Mouse (Mus musculus) left cerebral cortex, postnatal 25 days (tissue): ENCODE measurements around the gene Chst8. TPM values are rescaled to one million over a fixed set of nuclear protein-coding genes. Genes with fewer than 3 reads are reported as not detected.

Source experiments
- DNase-seq, 2 experiments: peaks; one replicate each; pipeline ENCODE4 v3.0.0; 2022; ENCODE audit warnings: low spot score in 2 of 2, mixed read lengths in 1 of 2
- intact Hi-C: fragments of 180-260 bp; cut with DNase I; formaldehyde crosslinking; loops from one replicate; pipeline ENCODE4 v1.15.1; 2025
- total RNA-seq, 2 experiments: library from RNA; stranded (reverse); gene quantifications; 2 replicates each; pipeline ENCODE4 v1.2.3; 2021

Gene Chst8
- total RNA-seq, 2 experiments from 2014 or later = 15.7 to 27.5 TPM

DNA sequence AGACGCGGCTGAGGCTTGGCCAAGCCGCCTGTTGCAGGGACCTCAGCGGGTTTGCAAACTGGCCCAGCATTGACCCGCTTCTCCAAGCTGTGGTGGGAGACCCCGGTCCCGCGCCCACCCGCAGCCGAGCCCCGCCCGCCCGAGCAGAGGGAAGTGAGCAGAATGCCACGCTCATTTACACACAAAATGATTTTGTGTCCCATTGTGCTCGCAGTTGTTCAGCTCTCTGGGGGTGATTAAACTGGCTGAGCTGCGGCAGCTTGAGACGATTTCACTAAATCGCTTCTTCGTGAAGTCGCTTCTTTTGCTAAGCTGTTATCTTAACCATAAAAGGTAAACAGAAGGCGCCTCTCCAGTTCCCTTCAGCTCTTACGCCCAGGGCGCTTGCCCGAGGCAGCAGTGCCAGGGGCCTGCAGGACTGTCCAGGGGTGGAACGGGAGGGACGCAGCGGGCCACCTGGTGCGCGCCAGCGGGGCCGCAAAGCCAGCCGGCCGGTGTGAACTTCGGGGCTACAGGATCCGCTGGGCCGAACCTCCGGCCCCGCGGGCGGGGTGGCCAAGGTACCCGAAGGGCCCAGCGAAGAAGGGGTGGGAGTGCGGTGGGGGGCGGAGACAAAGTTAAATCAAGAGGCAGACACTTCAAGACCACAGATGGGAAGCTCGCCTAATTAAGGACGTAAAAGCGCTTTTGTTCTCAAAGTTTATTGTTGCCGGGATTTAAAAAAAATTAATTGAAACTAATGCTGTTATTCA lies 159.6 kb downstream of the Chst8 start:
- DNase-seq = peak in 1 of 2 experiments; percentile 23
- intact Hi-C loops = loop anchor here (5.0 kb wide), 1 partner anchor 61 kb away; no protein-coding TSS in a partner anchor

DNA sequence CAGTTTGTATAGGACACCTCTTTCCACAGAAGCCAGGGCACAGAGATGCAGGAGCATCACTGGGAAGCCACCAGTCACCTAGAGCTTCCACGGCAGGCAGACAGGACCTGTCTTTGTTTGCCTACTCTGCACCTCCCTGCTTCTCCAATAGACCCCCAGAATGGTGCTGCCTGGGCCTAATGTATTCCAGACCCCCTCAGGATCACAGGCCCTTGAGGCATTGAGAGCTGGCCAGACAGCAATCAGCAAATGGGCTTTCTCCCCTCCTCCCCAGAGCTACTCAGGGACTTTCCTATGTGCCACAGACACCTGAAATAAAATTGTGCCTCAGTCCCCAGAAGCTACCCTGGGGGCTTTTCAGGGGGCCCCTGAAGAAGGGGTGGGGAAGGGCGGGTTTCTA lies 161.1 kb downstream of the Chst8 start:
- intact Hi-C loops = loop anchor here (5.0 kb wide), 1 partner anchor 59 kb away; no protein-coding TSS in a partner anchor
- no peak for DNase-seq

DNA sequence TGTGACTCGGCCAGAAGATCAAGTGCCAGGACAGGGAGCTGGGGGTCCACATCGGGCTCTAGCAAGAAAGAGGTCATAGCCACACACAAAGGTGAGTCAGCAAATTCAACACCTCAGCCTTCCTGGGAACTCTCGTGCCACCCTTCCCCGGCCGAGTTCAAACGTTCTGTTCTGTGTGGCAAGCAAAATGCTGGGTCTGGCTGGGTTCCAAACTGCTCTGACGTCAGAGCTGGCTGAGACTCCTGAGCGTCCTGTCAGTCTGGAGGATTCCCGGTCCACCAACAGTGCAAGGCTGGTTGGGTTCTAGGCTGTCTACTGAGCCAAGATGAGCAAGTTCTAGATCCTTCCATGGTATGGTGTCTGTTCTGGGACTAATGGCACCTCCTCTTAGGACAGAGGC lies 165.5 kb downstream of the Chst8 start:
- intact Hi-C loops = no loop called here
- peak; percentile 17 to 41 for DNase-seq

DNA sequence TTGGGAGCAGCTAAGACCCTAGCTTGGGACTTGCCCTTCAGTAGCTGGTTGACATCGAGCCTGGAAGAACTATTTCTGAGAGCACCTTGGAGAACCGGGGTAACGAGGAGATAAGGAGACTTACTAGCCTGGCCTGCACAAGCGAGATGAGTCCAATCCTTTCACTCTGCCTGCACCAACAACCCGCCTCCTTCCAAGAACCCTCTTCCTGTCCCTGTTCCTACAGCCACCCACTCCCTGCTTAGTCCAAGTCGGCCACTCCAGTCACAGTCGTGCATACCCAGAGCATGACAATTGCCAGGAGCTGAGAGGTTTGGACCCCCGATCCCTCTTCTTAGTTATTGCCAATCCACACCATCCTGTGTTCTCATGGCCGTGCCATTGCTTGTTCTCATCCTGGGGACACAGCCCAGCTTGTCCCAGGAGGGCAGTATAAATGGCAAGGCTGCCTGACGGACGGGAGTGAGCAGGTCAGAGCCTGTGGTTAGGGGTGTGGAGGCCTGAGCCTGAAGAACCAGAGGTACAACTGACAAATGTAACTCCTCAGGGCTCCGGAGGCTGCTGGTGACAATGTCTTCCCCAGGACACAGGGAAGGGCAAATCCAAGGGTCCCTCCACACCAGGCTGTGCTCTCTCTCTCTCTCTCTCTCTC lies 166.2 kb downstream of the Chst8 start:
- peak in 1 of 2 experiments; percentile 23 for DNase-seq
- intact Hi-C loops = no loop called here

DNA sequence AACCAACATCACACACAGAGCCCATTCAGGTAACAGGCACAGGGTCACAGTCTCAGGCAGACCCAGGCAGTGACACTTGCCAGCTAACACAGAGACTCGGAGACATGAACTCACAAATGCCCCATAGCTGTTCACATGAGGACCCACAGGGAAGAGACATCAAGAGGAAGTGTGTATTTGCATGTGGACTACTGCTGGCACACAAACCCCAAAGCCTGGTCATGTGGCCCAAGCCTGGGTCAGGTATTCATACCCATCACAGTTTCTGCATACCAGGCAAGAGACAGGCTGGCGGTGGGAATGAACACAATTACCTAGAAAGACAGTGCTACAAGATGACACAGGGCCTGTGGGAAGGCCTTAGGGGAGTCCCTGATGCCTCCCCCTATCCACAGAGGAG lies 166.9 kb downstream of the Chst8 start:
- DNase-seq = no peak
- intact Hi-C loops = no loop called here

DNA sequence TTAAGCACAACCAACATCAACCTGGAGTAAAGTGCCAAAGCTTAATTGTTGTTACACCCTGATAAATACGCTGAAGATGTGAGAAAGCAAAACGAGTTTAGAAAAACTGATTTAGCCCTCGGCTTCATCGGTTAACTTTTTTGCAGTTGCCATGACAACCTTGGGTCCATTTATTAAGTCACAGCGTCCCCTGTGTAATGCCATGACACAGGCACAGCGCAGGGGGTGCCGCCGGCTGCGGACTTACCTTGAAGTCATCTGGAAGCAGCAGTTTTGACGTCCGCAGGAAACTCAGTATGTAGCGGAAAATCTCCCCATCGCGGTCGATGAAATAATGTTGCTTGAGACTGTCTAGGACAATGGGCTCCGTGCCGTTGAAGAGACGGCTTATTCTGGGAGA lies 167.9 kb downstream of the Chst8 start:
- no peak for DNase-seq
- intact Hi-C loops = no loop called here

DNA sequence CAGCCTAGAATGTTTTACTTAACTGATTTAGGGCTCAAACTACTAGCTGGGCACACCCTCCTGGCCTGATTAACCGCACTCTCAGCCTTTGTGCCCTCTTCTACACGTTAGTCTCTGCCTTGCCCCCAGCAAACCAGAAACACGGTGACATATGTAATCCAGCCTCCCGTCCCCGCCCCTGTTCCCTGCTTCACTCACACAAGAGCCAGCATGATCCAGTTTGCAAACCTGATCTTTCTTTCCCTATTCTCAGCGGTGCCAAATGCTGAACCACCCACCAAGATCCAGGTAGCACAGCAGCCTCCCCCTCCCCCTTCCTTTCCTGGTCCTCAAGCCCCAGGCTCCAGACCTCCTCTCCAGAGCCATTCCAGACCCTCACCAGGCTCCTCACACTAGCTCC lies 169.2 kb downstream of the Chst8 start:
- DNase-seq = no peak
- intact Hi-C loops = no loop called here

DNA sequence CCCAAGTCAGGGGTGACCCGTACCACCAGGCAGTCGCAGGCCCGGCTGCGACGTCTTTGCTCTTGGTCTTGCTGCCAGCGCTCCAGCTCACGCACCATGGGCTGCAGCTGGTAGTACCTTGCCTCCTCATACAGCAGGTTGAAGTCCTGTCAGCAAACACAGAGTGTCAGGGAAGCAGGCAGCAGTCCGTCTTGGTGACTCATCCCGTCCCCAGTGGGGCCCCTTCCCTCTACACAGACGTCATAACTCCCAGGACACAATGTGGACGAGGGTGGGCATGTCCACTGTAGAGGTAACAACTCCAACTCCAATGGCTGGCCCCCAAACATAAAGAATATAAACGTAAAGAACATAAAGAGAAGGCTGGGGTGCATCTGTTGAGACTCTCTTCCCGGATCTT lies 170.5 kb downstream of the Chst8 start:
- intact Hi-C loops = no loop called here
- DNase-seq = no peak

DNA sequence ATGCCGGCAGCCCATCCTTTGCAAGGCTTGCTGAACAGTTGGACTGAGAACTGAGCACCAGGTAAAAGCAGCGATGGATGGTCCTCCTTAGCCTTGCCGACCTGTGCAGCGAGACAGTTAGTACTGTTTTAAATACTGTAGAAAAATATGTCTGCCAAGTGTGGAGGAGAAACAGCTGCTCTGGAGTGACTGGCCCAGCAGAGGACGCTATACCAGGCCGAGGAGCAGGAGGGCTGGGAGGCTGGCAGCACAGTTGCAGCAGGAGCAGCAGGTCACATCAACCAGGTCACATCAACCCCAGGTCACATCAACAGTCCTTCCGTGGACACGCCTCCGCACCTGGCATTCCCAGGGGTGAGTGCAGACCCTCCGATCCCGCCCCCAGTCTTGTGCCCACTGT lies 172.7 kb downstream of the Chst8 start:
- intact Hi-C loops = no loop called here
- DNase-seq = no peak

DNA sequence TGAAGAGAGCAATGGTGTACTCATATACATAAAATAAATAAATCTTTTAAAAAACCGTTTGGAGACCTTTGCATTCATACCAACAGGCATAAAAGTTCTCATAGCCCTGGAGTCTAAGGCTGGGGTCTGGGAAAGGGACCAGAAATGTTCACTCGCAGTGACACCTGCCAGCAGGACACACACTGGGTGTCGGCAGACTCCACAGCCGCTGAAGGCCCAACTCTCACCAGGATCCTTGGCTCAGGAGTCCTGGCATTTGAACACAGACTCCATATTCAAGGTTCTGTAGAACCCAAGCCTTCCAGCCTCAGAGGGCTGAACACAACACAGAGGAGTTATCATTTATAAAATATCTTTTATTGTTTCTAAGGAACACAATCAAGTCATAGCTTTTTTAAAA lies 175.8 kb downstream of the Chst8 start:
- DNase-seq = no peak
- intact Hi-C loops = no loop called here

DNA sequence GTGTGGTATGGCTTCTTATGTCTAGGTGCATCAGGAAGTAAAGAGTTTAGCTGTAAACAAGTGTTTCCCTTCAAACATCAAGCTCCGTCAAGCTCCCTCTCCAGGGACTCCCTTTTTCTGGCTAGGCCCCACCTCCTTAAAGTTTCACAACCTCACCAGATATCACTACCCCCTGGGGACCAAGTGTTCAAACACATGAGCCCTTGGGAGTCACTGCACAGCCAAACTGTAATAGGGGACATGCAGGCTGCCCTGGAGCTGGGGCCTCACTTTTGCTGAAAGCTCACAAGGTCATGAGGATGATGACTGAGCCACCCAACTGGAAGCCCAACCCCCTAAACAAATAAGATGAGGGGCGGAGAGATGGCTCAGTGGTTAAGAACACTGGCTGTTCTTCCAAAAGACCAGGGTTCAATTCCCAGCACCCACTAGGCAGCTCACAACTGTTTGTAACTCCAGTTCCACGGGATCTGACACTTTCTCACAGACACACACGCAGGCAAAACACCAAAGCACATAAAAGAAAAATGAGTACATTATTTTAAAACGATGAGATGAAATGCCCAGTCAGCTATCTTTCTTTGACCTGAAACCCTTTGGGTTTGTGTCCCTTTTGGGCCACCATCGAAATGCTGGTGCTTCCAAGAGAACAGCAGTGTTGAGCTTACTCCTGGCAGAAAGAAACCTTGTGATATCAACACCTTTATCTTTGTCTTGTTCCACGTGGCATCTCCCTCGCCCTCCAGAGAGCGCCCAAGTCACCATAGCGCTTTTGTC lies 179.4 kb downstream of the Chst8 start:
- no peak for DNase-seq
- intact Hi-C loops = no loop called here

DNA sequence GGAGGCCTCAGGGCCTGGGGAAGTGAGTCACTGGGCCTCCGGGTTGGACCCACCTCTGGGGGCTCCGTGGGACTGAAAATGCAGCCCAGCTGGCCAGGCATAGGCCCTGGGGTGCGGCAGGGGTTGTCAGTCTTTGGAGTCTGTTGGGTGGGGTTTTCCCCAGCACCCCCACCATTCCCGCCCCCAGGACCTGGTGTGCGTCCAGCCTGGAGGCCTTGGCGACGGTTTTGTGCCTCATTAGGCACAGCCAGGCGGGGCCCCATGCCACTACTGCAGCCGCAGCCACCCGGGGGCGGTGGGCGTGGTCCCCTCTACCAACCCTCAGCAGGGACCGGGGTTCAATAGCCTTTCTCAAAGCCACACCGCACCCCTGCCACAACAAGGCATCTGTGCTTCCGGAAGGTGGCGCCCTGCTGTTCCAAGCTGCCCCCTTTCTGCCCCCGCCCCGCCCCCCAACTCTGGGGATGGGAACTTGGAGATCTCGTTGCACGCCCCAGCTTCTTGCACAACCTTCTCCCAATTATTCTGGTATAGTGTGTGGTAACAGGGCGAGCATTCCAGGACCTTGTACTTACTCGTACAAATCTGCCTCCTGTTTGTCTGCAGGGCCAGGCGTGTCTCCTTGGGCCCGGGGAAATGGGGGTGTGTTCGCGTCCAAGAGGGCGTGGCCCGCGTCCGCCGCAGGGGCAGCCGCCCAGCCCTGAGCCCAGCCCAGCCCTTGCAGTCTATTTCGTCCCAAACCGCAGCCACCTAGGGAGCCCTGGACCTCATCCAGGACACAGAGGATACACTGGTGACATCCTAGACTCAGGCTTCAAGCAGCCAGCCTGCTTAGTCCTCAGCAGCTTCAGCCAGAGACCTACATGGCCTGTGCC lies 182.1 kb downstream of the Chst8 start:
- intact Hi-C loops = no loop called here

DNA sequence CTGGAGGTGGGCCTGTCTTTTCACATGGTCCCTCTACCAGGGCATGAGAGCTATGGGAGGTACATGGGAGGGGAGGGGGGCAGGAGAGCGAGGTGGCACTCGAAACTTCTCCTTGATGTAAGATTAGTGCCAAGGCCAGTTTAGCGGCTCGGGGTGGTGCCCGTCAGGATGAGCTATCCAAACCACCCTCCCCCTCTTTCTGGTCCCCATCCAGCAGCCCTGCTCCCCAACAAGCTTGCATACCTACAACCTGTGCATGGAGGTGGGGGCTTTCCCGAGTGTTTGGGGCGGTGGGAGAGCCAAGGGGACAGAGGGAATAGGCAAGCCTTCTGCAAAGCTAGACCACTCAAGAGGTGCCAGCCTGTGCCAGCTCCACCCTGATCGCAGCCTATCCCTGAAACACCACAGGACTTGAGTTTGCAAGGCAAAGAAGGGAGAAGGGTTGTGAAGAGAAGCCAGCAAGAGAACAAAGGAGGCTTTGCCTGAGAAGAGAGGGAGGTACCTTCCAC lies 182.8 kb downstream of the Chst8 start:
- DNase-seq = no peak
- intact Hi-C loops = no loop called here

More for the DNA sequence above, 182.1 kb downstream of the Chst8 start:
- peak in 1 of 2 experiments; percentile 31 for DNase-seq

Other genes with a start within 250 kb of the Chst8 start
- gene Kctd15, start 156.0 kb downstream of the Chst8 start, total RNA-seq = 10 to 100 TPM; 14.6 TPM
- gene Pepd, start 99.7 kb upstream of the Chst8 start, total RNA-seq = 10 to 100 TPM; 29.5 to 32.6 TPM
- gene Cebpg, start 243.9 kb upstream of the Chst8 start, total RNA-seq = 10 to 100 TPM; 31.3 to 34.8 TPM